Mouse (Mus musculus): ENCODE measurements at regions not wholly inside any gene's neighbourhood (a gene's known extent, or its start where the extent isn't known, plus 50 kb on each side); places are given as distances from the start of the nearest gene placed in this dataset.

DNA sequence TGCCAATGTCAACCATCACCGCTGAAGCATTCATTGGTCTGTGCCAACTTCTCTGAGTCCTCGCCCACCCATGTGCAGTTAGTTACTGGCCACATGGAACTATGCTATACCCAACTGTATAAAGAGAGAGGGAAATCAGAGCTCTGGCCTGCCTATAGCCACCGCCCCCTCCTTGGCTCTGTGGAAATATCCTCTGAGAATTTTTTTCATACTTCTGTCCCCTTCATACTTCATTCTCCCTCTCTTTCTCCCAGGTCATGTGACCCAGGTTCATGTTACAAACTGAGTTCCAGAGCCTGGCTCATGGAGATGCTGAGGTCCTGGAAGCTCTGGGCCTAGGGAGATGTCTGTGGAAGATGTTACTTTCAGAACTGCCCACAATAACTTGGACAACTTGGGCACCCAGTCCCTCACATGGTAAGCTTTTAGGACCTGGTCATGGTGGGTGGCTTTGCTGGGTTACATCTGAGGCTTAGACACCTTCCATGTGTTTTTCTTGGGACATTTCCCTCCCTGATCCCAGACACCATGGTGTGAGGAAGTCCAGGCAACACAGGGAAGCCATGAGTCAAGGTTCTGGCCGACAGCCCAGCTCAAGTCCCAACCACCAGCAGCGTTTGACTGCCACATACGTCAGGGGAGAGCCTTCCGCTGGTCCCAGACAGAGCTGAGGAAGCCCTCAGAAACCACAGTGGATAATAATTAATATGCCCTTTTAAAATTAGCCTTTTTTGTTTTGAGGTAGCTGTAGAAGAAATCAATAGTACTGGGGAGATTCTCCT is 89.0 kb upstream of the Trpm1 start:
- in situ Hi-C loops (cut with MboI; ENCODE audit: low pct_unique_long_range_greater_than_20kb in 1 of 2, low sequenced_read_pairs in 2 of 2, unreplicated experiment in 1 of 2) = loop anchor here in 1 of 2 experiments (10.0 kb wide), 1 partner anchor 90 kb away; the partner anchor contains the start of gene Trpm1

DNA sequence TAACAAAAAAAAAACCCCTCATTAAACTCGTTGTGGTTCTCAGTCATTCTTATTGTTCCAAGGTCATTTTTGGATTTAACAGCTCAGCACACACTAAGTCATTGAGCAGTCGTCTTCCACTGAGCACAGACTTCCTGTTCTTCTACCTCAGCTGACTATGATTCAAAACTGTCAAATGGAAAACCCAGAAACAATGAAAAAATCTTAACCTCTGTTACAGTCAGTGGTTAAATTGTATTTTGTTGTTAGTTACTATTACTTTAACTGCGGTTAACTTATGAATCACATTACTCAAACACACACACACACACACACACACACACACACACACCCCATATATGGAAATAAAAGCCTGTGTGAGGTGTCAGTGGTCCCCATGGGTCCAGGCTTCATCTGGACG is 92.5 kb upstream of the Trpm1 start:
- in situ Hi-C loops (cut with MboI; ENCODE audit: low pct_unique_long_range_greater_than_20kb in 1 of 2, low sequenced_read_pairs in 2 of 2, unreplicated experiment in 1 of 2) = loop anchor here in 1 of 2 experiments (10.0 kb wide), 1 partner anchor 94 kb away; the partner anchor contains the start of gene Trpm1

DNA sequence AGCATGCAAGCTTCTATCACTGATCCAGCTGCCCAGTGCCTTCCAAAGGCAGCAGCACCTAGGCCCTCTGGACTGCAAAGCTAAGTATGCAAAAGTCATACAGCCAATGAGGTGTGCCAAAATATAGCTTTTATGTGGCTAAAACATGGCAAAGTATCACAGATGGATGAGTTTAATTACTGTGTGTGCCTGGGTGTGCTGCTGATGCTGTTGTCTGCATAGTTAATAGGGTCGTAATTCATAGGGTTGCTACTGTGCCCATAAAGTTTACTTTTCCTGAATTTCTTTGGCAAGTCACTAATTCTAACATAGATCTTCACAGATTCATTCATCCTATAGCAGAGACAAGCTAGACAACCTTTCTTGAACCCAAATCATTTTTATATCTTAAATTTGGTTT is 93.1 kb upstream of the Trpm1 start:
- in situ Hi-C loops (cut with MboI; ENCODE audit: low pct_unique_long_range_greater_than_20kb in 1 of 2, low sequenced_read_pairs in 2 of 2, unreplicated experiment in 1 of 2) = loop anchor here in 1 of 2 experiments (10.0 kb wide), 1 partner anchor 94 kb away; the partner anchor contains the start of gene Trpm1

DNA sequence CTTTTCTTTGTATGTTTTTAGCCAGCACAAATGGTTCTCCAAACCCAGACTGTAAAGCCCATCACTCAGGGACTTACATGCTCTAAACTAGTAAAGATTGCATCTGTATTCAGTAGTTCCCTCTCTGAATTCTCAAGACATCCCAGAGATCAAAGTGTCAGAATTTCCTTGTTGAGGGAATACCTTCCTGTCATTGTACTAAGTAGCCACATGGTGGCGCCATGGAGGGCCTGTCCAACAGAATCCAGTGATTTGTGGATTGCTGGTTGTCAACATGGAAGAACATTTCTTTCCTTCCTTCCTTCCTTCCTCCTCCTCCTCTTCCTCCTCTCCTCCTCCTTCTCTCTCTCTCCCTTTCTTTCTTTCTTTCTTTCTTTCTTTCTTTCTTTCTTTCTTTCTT is 93.6 kb upstream of the Trpm1 start:
- in situ Hi-C loops (cut with MboI; ENCODE audit: low pct_unique_long_range_greater_than_20kb in 1 of 2, low sequenced_read_pairs in 2 of 2, unreplicated experiment in 1 of 2) = loop anchor here in 1 of 2 experiments (10.0 kb wide), 1 partner anchor 95 kb away; the partner anchor contains the start of gene Trpm1

DNA sequence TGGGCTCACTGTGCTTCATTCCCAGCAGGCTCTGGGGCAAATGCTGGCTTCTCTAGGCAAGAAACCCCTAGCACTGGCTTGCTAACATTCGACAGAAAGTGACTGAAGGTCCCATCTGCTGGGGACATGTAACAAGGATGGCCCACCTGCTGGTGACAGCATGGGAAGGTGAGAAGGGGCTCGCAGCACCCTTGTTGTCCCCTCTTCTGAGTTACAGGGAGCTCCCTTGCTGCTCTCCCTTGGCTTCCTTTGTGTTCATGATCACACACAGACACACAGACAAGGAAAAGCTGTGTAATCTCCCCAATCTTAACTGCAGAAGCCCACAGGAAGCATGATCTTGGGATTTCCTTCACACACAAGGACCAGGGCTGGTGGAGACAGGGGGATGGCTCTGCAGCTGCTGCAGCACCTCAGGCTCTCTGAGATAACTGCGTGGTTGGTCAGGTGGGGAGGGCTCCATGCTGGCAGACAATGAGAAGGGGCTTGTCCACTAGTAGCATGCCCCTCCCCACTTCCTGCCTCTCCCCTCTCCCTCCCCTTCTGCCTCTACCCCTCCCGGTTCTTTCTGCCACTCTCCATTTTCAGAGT is 95.3 kb upstream of the Trpm1 start:
- in situ Hi-C loops (cut with MboI; ENCODE audit: low pct_unique_long_range_greater_than_20kb in 1 of 2, low sequenced_read_pairs in 2 of 2, unreplicated experiment in 1 of 2) = no loop called here

DNA sequence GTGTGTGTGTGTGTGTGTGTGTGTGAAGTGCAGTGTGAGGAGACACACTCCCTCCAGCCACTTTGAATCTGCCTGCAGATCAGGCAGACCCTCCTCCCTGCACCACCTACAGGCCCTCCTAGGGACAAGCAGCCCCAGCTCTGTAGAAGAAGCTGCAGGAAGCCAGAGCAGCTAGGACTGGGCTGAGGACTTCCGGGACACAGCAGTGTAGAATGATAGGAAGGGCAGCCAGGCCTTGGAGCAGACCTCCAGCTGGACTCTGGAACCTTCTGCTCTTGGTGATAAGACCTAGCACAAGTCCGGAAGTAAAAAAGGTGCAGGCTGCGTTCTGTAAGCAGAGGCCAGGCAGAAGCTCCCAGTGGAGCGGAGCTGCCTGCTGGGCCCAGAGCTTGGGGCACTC is 95.8 kb upstream of the Trpm1 start:
- in situ Hi-C loops (cut with MboI; ENCODE audit: low pct_unique_long_range_greater_than_20kb in 1 of 2, low sequenced_read_pairs in 2 of 2, unreplicated experiment in 1 of 2) = no loop called here

DNA sequence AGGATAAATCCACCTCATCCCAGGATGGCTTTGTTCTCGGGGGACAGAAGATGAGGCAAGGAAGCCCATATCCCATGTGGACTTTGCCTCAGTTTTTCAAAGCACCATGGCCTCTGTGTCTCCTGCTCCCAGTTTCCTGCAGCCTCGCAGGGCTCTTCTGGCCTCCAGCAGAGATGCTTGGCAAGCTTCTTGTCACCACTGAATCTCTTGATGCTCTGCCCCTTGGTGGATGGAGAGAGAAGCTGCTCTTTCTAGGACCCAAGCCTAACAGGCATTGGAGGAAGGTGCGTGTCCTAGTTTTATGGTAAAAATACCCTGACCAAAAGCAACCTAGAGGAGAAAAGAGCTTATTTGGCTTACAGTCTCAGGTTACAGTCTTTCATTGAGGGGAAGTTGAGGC is 97.1 kb upstream of the Trpm1 start:
- in situ Hi-C loops (cut with MboI; ENCODE audit: low pct_unique_long_range_greater_than_20kb in 1 of 2, low sequenced_read_pairs in 2 of 2, unreplicated experiment in 1 of 2) = no loop called here

DNA sequence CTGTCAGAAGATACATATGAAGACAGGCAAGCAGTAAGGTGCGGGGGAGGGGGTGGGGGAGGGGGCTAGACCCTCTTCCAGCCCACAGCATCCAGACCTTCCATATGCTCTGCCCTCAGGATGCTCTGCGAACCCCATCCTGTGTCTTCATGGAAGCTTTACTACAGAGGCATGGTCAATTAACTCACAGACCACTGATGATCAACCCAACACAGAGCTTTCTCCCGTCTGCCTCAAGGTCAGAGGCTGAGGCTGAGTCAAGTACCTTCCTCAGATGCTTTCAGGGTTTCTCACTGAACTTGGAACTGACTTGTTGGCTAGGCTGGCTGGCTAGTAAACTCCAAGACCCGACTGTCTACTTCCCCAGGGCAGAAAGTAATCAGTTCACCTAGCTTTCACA is 98.6 kb upstream of the Trpm1 start:
- in situ Hi-C loops (cut with MboI; ENCODE audit: low pct_unique_long_range_greater_than_20kb in 1 of 2, low sequenced_read_pairs in 2 of 2, unreplicated experiment in 1 of 2) = no loop called here

DNA sequence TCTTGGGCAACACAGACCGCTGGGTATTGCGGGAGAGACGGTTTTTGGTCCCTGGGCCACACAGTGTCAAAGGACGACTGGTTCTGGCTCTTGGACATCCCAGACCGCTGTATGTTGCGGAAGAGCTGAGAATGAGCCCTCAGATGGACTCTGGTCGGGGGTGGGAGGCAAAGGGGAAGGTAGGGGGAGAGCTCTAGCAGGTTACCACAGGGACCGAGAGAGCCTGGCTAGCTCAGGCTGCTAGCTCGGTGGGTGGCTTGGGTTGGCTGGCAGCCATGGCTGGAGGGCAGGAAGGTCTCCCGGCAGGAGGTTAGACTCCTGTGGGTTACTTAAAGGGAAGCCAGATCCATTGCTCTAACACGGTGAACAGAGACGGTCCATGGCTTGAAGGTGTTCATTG is 99.9 kb upstream of the Trpm1 start:
- in situ Hi-C loops (cut with MboI; ENCODE audit: low pct_unique_long_range_greater_than_20kb in 1 of 2, low sequenced_read_pairs in 2 of 2, unreplicated experiment in 1 of 2) = no loop called here

DNA sequence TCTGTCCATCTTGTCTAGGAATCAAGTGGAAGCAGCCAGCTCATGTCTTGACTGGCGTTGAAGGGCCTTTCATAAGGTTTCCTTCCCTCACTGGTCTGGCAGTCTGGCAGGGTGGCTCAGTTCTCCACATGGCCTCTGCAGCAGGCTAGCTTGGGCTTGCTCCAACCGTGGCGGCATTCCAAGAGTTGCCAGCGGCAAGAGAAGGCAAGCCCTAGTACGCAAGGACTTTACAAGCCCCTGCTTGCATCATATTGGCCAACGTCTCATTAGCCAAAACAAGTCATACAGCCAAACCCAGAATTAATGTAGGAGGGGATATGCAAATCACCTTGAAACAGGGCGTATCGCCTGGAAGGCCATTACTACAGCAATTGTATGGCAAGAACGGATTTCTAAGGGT is 101.2 kb upstream of the Trpm1 start:
- in situ Hi-C loops (cut with MboI; ENCODE audit: low pct_unique_long_range_greater_than_20kb in 1 of 2, low sequenced_read_pairs in 2 of 2, unreplicated experiment in 1 of 2) = no loop called here

DNA sequence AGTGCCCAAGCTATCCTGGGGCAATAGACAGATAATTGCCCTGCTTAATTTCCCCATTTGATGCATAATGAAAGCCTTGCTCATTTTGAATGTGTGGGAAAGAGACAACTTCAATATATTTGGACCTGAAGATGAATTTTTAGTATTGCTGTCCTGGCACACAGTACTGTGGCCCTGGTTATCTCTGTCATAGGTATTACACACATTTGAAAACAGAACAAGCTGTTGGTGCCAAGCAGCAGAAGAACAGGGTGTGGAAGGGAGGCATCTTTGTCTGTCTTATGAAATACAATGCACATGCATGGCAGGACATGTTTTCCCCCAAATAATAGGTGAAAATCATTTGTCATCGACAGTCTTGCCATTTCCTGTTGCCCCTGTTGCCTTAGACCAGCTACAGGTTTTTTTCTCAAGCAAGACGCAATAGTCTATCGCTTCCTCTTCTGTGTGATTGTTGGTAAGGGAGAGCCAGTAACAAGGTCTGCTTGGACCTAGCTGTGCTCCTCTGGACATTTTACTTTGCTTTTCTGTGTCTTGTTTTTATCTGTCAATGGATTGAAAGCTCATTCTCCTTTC is 102.7 kb upstream of the Trpm1 start:
- in situ Hi-C loops (cut with MboI; ENCODE audit: low pct_unique_long_range_greater_than_20kb in 1 of 2, low sequenced_read_pairs in 2 of 2, unreplicated experiment in 1 of 2) = no loop called here

DNA sequence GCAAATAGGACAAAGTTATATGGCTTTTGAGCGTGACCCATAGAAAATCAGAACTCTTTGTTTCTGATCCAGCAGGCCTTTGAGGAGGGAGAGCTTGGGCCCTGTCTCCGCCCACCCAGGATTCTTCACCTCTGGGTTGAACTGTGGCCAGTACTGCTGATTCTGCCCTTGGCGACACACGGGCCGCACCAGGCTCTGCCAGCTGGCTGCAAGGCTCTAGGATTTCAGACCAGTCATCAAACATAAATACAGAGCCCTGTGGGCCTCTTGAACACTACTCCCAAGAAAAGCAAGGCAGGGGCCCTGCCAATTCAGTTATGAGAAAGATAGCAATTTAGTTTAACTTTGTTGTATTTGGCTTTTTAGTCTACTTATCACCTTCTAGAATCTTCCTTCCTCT is 103.4 kb upstream of the Trpm1 start:
- in situ Hi-C loops (cut with MboI; ENCODE audit: low pct_unique_long_range_greater_than_20kb in 1 of 2, low sequenced_read_pairs in 2 of 2, unreplicated experiment in 1 of 2) = no loop called here

DNA sequence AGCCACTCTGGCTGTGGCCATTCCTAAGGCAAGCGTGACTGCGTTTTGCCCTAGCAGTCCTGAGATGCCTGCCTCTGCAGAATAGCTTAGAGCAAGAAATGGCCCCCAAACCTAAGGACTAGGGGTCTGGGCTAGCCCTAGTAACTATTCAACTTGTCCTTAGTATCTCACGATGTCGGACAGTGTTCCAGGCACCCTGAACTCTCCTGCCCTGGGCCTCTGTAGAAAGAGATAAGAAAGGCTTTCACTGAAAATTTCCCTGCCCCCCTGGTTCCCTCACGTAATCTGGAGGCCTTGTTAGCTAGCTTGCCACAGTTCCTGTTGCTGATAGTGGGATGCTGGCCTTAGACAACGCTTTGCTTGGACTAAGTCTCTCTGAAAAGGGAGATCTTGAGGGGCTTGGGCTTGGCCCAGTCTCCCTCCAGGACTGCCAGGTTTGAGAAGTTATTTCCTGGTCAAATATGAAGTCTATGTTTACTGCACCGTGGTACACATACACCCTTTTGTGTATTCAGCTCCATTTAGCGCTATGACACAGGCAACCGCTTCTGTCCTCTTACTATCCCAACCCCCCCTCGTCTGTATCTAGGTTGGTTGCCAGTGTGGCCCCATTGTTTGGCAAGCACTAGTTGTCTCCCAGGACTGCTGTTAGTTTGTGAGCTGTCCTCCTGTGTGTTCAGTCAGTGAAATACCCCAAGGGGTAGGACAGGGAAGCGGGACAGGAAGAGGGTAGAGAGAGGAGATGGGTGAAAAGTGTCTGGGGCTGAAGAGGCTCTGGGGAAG is 104.3 kb upstream of the Trpm1 start:
- in situ Hi-C loops (cut with MboI; ENCODE audit: low pct_unique_long_range_greater_than_20kb in 1 of 2, low sequenced_read_pairs in 2 of 2, unreplicated experiment in 1 of 2) = no loop called here

DNA sequence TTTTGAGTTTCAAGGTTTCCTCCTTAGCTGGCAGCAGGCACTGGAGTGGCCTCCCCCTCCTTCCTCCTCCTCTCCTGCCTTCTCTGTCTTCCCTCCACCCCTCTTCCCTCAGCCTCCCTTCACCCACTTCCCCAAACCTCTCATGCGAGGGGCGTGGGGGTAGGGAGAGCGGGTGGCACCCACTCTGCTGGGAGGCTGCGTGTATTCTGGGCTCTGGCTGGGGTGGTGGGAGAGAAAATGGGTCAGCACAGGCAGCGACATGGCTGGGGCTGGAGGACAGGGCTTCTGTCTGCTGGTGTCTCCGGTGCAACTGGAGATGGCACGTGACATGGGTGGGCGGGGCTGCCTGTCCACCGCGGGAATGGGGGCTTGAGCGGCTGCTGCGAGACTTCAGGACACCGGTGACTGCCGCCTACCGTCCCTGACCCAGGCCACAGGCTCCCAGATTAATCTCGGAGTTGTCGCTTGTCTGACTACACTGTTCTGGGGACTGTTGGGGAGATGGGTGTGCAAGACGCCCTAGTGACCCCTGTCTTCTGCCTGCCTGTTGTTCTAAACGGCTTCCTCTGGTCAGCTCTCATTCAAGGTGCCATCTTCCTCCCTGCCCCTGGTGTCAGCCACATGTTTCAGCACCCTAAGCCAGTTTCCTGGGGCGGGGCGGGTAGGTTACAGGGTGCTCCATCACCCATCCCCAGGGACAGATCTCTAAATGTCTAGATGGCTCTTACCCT is 105.0 kb upstream of the Trpm1 start:
- in situ Hi-C loops (cut with MboI; ENCODE audit: low pct_unique_long_range_greater_than_20kb in 1 of 2, low sequenced_read_pairs in 2 of 2, unreplicated experiment in 1 of 2) = no loop called here

DNA sequence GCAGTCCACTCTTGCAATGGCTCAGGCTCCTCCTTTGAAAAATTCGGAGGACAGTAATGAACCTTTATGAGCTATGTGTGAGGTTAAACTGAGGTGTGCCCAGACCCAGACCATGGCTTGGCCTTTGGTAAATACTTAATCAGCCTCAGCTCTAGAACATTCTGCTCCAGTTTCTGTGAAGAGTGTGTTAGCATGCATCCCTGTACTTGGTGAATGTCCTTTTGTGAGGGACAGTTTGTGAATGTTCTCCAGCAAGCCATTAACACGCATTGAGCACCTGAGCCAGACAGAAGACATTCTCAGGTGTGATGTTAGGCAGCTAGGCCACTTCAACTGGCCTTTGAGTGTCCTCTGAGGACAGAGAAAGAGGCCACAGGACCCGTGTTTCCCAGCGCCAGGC is 105.8 kb upstream of the Trpm1 start:
- in situ Hi-C loops (cut with MboI; ENCODE audit: low pct_unique_long_range_greater_than_20kb in 1 of 2, low sequenced_read_pairs in 2 of 2, unreplicated experiment in 1 of 2) = no loop called here

DNA sequence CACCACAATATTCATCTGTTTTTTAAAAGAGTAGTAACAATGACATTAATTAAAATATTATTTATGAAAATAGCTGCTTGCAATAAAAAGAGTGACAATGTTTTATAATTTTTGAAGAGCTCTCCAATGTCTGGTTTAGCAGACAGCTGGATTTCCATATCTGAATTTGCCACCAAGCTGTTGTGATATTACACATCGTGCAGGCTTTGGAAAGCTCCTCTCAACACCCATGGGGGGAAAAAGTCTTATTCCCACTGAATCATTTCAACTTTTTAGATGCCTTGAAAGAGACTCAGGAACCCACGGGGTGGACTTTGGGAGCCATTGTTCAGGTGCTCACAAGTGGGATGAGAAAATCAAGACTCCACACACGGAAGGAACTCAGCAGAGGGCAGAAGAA is 106.6 kb upstream of the Klf13 start:
- in situ Hi-C loops (cut with MboI; ENCODE audit: low pct_unique_long_range_greater_than_20kb in 1 of 2, low sequenced_read_pairs in 2 of 2, unreplicated experiment in 1 of 2) = no loop called here

DNA sequence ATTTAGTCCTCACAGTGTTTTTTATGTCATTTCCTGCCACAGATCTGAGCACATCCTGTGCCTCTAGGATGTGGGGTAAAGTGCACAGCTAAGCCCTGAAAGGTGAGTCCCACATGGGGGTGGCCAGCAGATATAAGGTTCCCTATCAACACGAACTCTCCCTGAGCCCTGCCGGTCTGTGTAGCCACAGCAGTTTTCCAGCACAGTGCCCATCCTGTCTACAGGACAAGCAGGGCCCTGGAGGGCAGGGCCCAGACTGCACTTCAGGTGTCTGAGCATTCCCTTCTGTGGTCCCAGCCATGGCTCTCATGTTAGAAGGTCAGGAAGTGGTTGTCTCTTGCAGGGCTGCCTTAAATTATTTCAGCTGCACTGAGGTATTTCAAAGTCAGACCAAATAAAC is 104.3 kb upstream of the Klf13 start:
- in situ Hi-C loops (cut with MboI; ENCODE audit: low pct_unique_long_range_greater_than_20kb in 1 of 2, low sequenced_read_pairs in 2 of 2, unreplicated experiment in 1 of 2) = no loop called here

DNA sequence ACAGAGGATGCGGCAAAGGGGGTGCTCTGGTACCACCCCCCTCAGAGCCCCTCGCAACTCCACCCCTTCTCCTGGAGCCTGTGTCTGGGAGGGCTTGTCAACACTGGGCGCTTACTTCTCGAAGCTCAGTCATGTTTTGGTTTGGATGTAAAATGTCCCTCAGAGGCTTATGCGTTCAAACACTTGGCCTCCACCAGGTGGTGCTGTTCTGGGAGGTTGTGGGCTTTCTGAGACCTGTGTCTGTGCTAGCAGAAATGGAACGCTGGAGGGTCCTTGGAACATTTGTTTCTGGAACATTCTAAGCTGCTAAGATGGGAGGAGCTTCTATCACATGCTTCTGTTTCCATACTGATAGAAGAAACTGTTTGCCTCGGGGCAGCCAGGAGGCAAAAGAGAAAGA is 102.6 kb upstream of the Klf13 start:
- in situ Hi-C loops (cut with MboI; ENCODE audit: low pct_unique_long_range_greater_than_20kb in 1 of 2, low sequenced_read_pairs in 2 of 2, unreplicated experiment in 1 of 2) = no loop called here
